ENCODE assay signal across 8 mouse cellular contexts in genomic region chr3:37398661-37399395, GRCm38 (mm10). TPM values are rescaled to one million over a fixed set of nuclear protein-coding genes. Genes with fewer than 3 reads are reported as not detected.
A peak's percentile ranks its signal among the peaks of the same experiment; 100 is the strongest.
DNase-seq lines count a peak whose midpoint lies in the region; ATAC-seq and TF ChIP-seq lines count a peak whose summit lies in the region.
"Had no signal": no experiment of that assay in that cellular context is flagged by ENCODE, and none has a peak within 500 bp of the region (broad histone marks: within the 10 kb centered on the region; RNA-seq: fewer than 3 reads in every experiment).

No protein-coding gene starts in this region.

- TF ChIP-seq EP300 in heart, postnatal 0 days (IDR thresholded peaks at IDR 0.05; ENCODE audit: low read depth) = peak; percentile 57; the same call in 1 of the 2 replicates

- no peaks in the 10 kb centered on the region for H3K27me3 ChIP-seq in kidney, embryonic 16.5 days (ENCODE audit: insufficient read depth, low read length)
- H3K27me3 ChIP-seq in embryonic facial prominence, embryonic 15.5 days = no peaks in the 10 kb centered on the region
- H3K27me3 ChIP-seq in heart, postnatal 0 days (ENCODE audit: control insufficient read depth, insufficient read depth, low read length) = no peaks in the 10 kb centered on the region
- no peaks in the 10 kb centered on the region for H3K27me3 ChIP-seq in stomach, embryonic 15.5 days (replicated peaks)

- DNase-seq in kidney, postnatal 25 days = peak; percentile 22 to 49
- peak; percentile 79 for DNase-seq in heart, postnatal 0 days (ENCODE audit: low spot score)
- no peak for DNase-seq in left cerebral cortex, adult 18-20 months (ENCODE audit: low spot score in 2 of 2)
- no peak for DNase-seq in thymus, adult 18-20 months

- no peak overlapping the region for H3K4me2 ChIP-seq in kidney, embryonic 16.5 days (replicated peaks; ENCODE audit: low read depth, low read length)
- no peak overlapping the region for H3K4me2 ChIP-seq in embryonic facial prominence, embryonic 15.5 days (replicated peaks)
- H3K4me2 ChIP-seq in heart, postnatal 0 days (ENCODE audit: low read depth, low read length) = no peak overlapping the region
- H3K4me2 ChIP-seq in stomach, embryonic 15.5 days = no peak overlapping the region

- 74% methylated on average over 7 of the region's 7 CpGs for WGBS in kidney, embryonic 16.5 days
- 63% methylated on average over 7 of the region's 7 CpGs for WGBS in embryonic facial prominence, embryonic 15.5 days
- 54% methylated on average over 7 of the region's 7 CpGs for WGBS in heart, postnatal 0 days
- WGBS in stomach, embryonic 15.5 days = 64% methylated on average over 7 of the region's 7 CpGs

- H3K4me1 ChIP-seq in kidney, embryonic 16.5 days (ENCODE audit: insufficient read depth, low read length) = no peaks in the 10 kb centered on the region
- peaks cover 19% of the 10 kb centered on the region for H3K4me1 ChIP-seq in embryonic facial prominence, embryonic 15.5 days
- peaks cover 18% of the 10 kb centered on the region; the same call in 1 of the 2 replicates for H3K4me1 ChIP-seq in heart, postnatal 0 days (ENCODE audit: control insufficient read depth, insufficient read depth)
- H3K4me1 ChIP-seq in stomach, embryonic 15.5 days = peaks cover 4% of the 10 kb centered on the region; the same call in 1 of the 2 replicates
- H3K4me1 ChIP-seq: megakaryocyte, embryonic 14.5 days had no signal

- H3K9ac ChIP-seq in kidney, embryonic 16.5 days (replicated peaks; ENCODE audit: low read length) = no peak overlapping the region
- no peak overlapping the region for H3K9ac ChIP-seq in embryonic facial prominence, embryonic 15.5 days
- H3K9ac ChIP-seq in heart, postnatal 0 days (replicated peaks; ENCODE audit: low read depth, low read length) = no peak overlapping the region
- no peak overlapping the region for H3K9ac ChIP-seq in stomach, embryonic 15.5 days

- H3K27ac ChIP-seq in kidney, embryonic 16.5 days (ENCODE audit: low read length) = no peak overlapping the region
- peak overlapping the region; percentile 39; the same call in 1 of the 2 replicates for H3K27ac ChIP-seq in embryonic facial prominence, embryonic 15.5 days (replicated peaks)
- peak overlapping the region; percentile 40; the same call in 1 of the 2 replicates for H3K27ac ChIP-seq in heart, postnatal 0 days (ENCODE audit: low read depth)
- peak overlapping the region; percentile 16; the same call in 1 of the 2 replicates for H3K27ac ChIP-seq in stomach, embryonic 15.5 days

- no peak for TF ChIP-seq CTCF in heart, postnatal 0 days (IDR thresholded peaks at IDR 0.05; ENCODE audit: low read depth)

- ATAC-seq in kidney, embryonic 16.5 days (ENCODE audit: low FRiP score, low TSS enrichment) = no peak
- ATAC-seq in embryonic facial prominence, embryonic 15.5 days (ENCODE audit: insufficient number of reproducible peaks, low FRiP score, low TSS enrichment, low read depth) = no peak
- peak; percentile 91 for ATAC-seq in heart, postnatal 0 days (ENCODE audit: insufficient read depth, low read depth)
- peak; percentile 50; the same call in 1 of the 2 replicates for ATAC-seq in stomach, embryonic 15.5 days (ENCODE audit: insufficient read depth, low FRiP score, low read depth)

- H3K4me3 ChIP-seq in kidney, embryonic 16.5 days (ENCODE audit: low read length) = no peak overlapping the region
- no peak overlapping the region for H3K4me3 ChIP-seq in embryonic facial prominence, embryonic 15.5 days (replicated peaks)
- no peak overlapping the region for H3K4me3 ChIP-seq in heart, postnatal 0 days (ENCODE audit: low read depth, low read length)
- H3K4me3 ChIP-seq in stomach, embryonic 15.5 days (replicated peaks) = no peak overlapping the region
- H3K4me3 ChIP-seq: megakaryocyte, embryonic 14.5 days had no signal

- H3K9me3 ChIP-seq in kidney, embryonic 16.5 days (ENCODE audit: low read length) = no peaks in the 10 kb centered on the region
- no peaks in the 10 kb centered on the region for H3K9me3 ChIP-seq in embryonic facial prominence, embryonic 15.5 days (replicated peaks)
- no peaks in the 10 kb centered on the region for H3K9me3 ChIP-seq in heart, postnatal 0 days (replicated peaks; ENCODE audit: control insufficient read depth, low read length)
- no peaks in the 10 kb centered on the region for H3K9me3 ChIP-seq in stomach, embryonic 15.5 days
- H3K9me3 ChIP-seq: megakaryocyte, embryonic 14.5 days had no signal

- H3K36me3 ChIP-seq in kidney, embryonic 16.5 days (ENCODE audit: insufficient read depth, low read length) = no peaks in the 10 kb centered on the region
- H3K36me3 ChIP-seq in embryonic facial prominence, embryonic 15.5 days = no peaks in the 10 kb centered on the region
- no peaks in the 10 kb centered on the region for H3K36me3 ChIP-seq in heart, postnatal 0 days (replicated peaks; ENCODE audit: control insufficient read depth, insufficient read depth, low read length)
- H3K36me3 ChIP-seq in stomach, embryonic 15.5 days = no peaks in the 10 kb centered on the region

RNA-seq across cellular contexts. Expression of gene Spata5, which starts 20.9 kb away (rescaled TPM):
- 41.5 and 43.4 TPM in 2 replicates for polyA plus RNA-seq in kidney, embryonic 16.5 days (2015; fragmentation: Nextera tagmentation; extraction: Ambion mirVana)
- 34.7 and 38.9 TPM in 2 replicates for polyA plus RNA-seq in embryonic facial prominence, embryonic 15.5 days (2015; fragmentation: Nextera tagmentation; extraction: Ambion mirVana)
- total RNA-seq in heart, postnatal 0 days (2014; rRNA removed; ENCODE audit: low replicate concordance) = 11.1 and 17.0 TPM in 2 replicates
- 13.8 and 18.7 TPM in 2 replicates for polyA plus RNA-seq in heart, postnatal 0 days (2015; fragmentation: Nextera tagmentation; extraction: Ambion mirVana)
- 28.7 and 29.0 TPM in 2 replicates for polyA plus RNA-seq in stomach, embryonic 15.5 days (2015; fragmentation: Nextera tagmentation; extraction: Ambion mirVana)
- total RNA-seq in left cerebral cortex, adult 18-20 months (2021) = 10 to 100 TPM; 24.0 to 32.8 TPM

RNA-seq across cellular contexts. Expression of gene Nudt6, which starts 21.2 kb away (rescaled TPM):
- 7.7 and 8.4 TPM in 2 replicates for polyA plus RNA-seq in kidney, embryonic 16.5 days (2015; fragmentation: Nextera tagmentation; extraction: Ambion mirVana)
- 4.9 and 6.2 TPM in 2 replicates for polyA plus RNA-seq in embryonic facial prominence, embryonic 15.5 days (2015; fragmentation: Nextera tagmentation; extraction: Ambion mirVana)
- total RNA-seq in heart, postnatal 0 days (2014; rRNA removed; ENCODE audit: low replicate concordance) = 9.8 and 38.8 TPM in 2 replicates
- polyA plus RNA-seq in heart, postnatal 0 days (2015; fragmentation: Nextera tagmentation; extraction: Ambion mirVana) = 23.6 and 25.4 TPM in 2 replicates
- 8.3 and 8.6 TPM in 2 replicates for polyA plus RNA-seq in stomach, embryonic 15.5 days (2015; fragmentation: Nextera tagmentation; extraction: Ambion mirVana)
- 1 to 10 TPM; 5.0 to 6.3 TPM for total RNA-seq in left cerebral cortex, adult 18-20 months (2021)

RNA-seq across cellular contexts. Expression of gene Fgf2, which starts 50.7 kb away (rescaled TPM):
- 1.4 and 1.6 TPM in 2 replicates for polyA plus RNA-seq in kidney, embryonic 16.5 days (2015; fragmentation: Nextera tagmentation; extraction: Ambion mirVana)
- polyA plus RNA-seq in embryonic facial prominence, embryonic 15.5 days (2015; fragmentation: Nextera tagmentation; extraction: Ambion mirVana) = 4.8 and 5.4 TPM in 2 replicates
- total RNA-seq in heart, postnatal 0 days (2014; rRNA removed; ENCODE audit: low replicate concordance) = 2.2 and 3.4 TPM in 2 replicates
- 0.86 and 1.1 TPM in 2 replicates for polyA plus RNA-seq in heart, postnatal 0 days (2015; fragmentation: Nextera tagmentation; extraction: Ambion mirVana)
- polyA plus RNA-seq in stomach, embryonic 15.5 days (2015; fragmentation: Nextera tagmentation; extraction: Ambion mirVana) = 2.0 and 2.1 TPM in 2 replicates
- total RNA-seq in left cerebral cortex, adult 18-20 months (2021) = 1 to 10 TPM; 4.6 to 5.6 TPM

Comparison
In these comparisons a context has a peak if more than half of its experiments do, and no peak if none do; other contexts are left out.
1. DNase-seq: peak in kidney, postnatal 25 days (2 of 2) and heart, postnatal 0 days (single experiment); none in left cerebral cortex, adult 18-20 months (0 of 2) and thymus, adult 18-20 months (0 of 2).
2. ATAC-seq: peak in heart, postnatal 0 days (single experiment) and stomach, embryonic 15.5 days (single experiment); none in kidney, embryonic 16.5 days (single experiment) and embryonic facial prominence, embryonic 15.5 days (single experiment).